Mouse (Mus musculus): ENCODE data around the gene Secisbp2l.

Gene Secisbp2l

DNA sequence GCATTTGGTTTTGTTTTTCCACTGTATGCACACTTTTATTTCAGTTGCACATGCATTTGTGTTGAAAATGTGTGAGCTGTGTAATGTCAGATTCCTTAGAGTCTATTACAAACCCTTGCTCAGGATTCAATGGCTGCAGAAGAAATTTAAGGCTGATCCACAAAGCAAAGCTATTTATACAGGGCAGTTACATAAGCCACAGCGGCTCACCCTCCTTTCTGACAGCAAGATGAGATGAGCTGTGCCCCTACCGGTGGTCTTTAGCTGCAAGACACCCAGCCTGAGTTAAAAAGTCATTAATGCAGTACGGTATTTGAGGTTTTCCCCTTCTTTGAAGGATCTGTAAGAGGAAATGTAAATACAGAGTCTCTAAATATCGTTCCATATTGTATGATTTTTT is 1.2 kb upstream of the Secisbp2l start:
- no peak for DNase-seq (ENCODE audit: low read depth)

DNA sequence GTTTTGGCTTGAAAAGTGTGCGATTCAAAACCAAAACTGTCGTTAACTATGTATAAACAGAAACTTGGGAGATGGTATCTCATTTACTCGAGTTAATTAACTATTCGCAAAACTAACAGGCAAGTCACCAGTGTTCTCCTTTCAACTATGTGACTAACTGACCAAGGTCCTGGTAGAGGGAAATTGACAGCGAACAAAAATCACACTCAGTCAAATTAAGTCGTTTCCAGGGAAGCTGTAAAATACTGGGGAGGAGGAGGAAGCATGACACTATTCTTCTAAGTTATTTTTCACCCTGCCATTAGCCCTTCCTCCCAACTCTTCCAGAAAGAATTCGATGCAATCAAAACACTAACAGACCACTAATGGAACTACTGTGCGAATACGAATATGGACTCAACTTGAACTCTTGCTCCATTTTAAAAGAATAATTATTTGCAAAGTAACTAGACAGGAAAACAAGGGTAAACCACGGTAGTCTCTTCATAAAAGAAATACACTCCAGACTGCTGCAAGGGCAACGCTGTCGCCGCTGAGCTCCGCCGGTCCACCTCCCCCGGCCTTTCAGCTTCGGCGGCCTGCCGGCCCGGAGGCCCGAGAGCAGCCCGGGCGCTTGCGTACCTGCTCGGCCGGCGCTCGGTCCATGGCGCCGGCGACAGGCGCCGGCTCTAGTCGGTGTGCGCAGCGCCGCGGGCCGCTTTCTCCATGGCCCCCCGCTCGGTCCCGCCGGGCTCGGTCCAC is 522 bp downstream of the Secisbp2l start:
- no peak for DNase-seq (ENCODE audit: low read depth)

DNA sequence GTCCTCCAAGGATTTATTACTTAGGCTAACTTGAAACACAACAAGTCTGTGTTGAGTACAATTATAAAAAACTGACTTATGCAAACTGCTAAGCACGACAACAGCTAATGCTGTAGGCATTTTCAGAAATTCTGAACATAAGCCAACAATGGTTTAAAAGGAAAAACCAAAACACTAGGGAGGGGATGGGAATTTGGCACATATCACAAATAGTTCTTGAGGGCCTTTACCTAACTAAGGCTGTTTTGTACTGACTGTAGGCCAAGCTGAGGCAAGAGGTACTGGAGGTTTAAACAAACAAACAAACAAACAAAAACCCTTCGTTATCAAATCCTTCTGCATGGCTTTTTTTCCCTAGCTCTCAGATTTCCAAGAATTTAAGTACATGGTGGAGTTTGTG is 1.7 kb downstream of the Secisbp2l start:
- DNase-seq (ENCODE audit: low read depth) = no peak

GRCm38 (mm10) chr2:125778380-125778779 is 4.3 kb downstream of the Secisbp2l start:
- no peak for DNase-seq (ENCODE audit: low read depth)

DNA sequence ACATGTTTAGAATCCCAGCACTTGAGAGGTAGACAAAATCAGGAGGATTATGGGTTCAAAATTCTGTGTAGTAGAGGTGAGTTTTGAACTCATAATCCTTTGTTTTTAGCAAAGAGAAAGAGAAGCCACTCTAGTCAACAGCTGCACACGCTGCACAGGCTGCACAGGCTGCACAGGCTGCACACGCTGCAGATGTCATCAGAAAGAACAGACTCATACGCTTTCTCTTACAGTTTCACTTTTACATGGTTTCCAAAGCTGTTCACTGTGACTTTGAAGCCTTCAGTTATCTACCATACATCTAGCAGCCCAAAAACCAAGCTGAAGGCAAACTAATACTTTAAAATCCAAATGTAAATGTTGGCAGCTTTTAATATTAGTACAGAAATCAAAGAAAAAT is 5.7 kb downstream of the Secisbp2l start:
- no peak for DNase-seq (ENCODE audit: low read depth)

DNA sequence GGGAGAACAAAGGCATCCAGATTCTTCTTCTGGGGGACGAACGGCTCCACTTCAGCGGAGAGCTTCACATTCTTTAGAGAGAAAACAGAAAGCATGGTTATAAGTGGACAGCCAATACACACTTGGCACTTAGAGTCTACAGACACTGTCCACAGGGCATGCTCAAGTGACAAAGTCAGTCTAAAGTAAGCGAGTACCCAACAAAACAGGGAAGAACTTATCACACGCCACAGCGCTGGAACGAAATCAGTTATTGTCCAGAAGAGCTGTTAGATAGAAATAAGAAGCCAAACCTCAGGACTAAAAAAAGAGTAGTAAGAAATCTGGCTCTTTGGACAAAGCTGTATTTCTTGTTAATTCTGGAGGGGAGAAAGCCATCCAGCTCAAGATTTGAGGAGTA is 7.0 kb downstream of the Secisbp2l start:
- no peak for DNase-seq (ENCODE audit: low read depth)

- no peak for DNase-seq (ENCODE audit: low read depth)
These were observed 7.8 kb downstream of the Secisbp2l start for GRCm38 (mm10) chr2:125774846-125775245.

DNA sequence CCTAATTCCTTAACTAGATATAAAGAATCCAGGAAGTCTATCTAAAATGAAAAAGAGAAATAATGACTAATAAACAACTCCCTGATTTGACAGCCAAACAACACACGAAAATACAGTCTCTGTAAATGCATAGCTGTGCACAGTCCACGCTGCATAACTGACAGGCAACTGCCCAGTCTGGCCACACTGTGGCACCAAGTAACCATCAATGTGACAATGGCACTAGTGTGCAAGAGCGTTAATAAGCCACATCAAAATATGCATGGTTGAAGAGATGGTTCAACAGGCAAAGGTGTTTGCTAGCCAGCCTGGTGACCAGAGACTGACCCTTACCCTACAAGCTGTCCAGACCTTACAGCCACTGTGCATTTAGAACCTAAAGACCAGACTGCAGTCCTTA is 17.6 kb downstream of the Secisbp2l start:
- DNase-seq (ENCODE audit: low read depth) = no peak

DNA sequence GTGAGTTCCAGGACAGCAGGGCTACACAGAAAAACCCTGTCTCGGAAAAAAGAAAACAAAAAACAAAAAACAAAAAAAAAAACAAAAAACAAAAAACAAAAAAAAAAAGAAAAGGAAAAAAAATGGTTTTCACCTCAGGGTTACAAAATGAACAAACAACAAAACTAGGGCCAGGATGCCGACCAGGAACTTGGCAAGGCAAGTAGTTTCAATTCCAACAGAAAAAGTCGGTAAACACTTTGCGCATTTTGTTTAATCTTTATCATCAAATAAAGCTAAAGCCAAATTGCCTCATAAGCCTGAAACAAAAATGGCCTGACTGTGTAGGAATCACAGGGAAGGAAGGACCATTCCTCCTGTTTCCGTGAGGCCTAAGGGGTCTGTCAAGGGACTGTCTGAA is 18.1 kb downstream of the Secisbp2l start:
- DNase-seq (ENCODE audit: low read depth) = no peak

DNA sequence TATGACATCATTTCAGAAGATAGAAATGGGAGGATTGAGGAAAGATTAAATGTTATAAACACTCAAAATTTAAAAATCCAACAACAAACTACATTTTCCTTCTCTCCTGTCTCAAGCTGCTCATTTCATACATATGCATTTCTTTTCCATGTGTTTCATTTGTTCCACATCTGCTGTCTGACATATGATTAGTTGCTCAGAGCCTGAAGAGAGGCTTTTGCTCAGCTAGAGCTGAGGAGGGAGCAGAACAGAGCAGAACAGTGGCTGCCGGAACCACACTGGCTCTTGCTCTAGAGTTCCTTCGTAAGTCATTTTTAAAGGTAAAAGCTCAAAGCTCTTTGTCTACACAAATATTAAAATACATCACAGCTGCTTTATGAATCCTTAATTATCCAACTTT is 33.3 kb downstream of the Secisbp2l start:
- DNase-seq (ENCODE audit: low read depth) = no peak

DNA sequence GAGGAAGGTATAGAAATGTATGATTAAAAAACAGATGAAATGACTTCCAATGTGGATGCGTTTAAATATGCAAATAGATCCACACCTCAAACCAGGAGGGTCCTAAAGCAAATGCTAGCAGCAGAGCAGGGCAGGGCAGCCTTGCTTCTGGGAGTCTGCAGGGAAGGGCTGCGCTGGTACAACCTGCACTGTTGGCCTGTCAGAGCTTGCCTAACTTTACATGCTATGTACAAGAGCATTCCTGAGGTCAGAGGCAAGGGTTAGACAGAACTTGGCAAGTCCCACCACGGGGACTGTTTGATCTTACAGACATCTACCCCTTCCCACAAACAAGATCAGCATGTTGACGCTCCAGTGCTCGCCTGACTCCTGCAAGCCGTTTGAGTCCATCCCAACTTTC is 43.3 kb downstream of the Secisbp2l start:
- DNase-seq (ENCODE audit: low read depth) = no peak

GRCm38 (mm10) chr2:125738718-125739117 is 44.0 kb downstream of the Secisbp2l start:
- DNase-seq (ENCODE audit: low read depth) = no peak

GRCm38 (mm10) chr2:125736025-125736343 is 46.7 kb downstream of the Secisbp2l start:
- no peak for DNase-seq (ENCODE audit: low read depth)

DNA sequence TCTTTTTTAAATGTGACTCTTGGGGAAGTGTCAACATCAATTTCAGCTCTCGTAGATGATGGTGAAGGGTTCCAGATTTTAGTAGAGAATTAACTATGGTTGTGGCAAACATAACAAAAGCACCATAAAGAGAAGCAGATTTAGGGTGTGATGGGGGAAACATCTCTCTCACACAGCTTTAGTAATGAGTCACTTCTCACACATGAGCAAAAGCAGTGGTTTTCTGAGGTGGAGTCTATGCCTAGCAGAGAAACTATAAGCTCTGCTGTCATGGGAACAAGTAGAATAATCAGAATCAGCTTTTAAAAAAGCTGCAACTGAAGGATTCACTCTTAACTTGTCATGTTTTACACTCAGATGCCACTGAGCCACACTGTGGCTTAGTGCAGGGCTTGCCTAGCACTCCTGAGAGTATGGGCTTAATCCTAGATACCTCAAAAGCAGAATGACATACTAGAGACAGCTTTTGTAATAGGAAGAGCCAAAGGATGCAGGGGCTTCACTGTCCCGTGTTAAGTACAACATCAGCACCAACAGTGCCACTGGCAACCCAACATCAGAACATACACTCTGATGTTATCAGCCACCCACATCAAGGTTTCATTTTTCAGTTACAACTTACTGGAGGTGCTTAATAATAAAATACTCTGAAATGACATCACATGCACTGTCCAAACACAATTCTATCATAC is 47.2 kb downstream of the Secisbp2l start:
- no peak for DNase-seq (ENCODE audit: low read depth)

- no peak for DNase-seq (ENCODE audit: low read depth)
These were observed 47.9 kb downstream of the Secisbp2l start for GRCm38 (mm10) chr2:125734741-125735140.

DNA sequence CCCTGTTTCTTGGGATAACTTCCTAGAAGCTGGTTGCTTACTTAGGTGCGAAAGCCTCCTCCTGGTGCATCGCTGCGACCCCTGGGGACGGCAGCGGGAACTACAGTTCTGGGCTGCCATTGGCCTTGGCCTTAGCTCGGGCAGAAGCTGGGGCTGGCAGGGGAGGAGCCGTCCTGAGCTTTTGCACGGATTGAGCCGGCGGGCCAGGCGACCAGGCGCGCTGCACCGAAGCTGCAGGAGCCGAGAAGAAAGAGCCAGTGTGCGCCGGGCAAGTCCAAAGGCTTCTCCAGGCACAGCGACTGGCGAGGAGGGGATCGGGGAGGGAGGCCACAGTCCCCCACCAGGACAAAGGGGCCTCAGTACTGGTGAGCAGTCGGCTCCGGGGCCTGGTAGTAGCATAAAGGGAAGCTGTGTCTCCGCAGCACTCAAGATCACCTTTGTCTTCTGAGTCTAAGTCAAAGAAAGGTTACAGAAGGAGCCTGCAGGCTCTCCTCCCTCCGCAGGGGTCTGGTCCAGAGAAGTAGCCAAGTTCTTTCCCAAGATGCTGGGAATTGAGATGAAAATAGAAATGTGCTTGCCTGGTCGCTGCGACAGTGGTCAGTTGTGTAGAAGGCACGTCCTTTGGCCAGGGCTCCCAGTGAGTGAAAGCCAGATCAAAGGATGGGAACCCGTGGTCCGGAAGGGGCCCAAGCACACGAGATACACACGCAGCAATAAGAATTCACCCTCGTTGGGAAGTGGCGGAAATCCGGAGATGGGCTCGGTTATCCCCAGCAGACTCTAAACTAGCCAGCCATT is 50.7 kb downstream of the Secisbp2l start:
- peak; percentile 90 for DNase-seq (ENCODE audit: low read depth)

DNA sequence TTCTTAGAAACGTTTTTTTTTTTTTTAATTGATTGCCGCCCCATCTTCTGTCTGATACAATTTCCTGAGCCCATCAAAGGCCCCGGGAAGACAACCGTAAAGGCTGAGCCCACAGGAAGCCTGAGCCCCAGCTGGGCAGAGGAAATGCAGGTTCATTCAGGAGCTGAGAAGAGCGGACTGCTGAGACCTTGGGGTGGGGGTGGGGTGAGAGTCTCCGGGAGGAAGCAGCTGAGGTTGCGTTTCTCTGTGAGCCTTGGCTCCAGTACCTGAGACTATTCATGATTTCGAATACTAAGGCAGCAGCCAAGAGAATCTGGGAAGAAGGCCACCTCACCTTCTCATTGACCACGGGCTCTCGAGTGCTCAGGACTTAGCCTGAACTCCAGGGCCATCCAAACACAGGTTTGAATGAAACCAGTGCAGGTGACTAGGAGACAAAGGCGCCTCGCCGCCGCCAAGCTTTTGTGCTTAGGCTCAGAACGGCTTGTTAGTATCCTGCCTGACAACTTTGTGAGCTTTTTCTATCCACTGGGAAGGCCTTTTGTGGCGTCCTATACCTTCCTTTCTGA is 58.0 kb downstream of the Secisbp2l start:
- no peak for DNase-seq (ENCODE audit: low read depth)

- no peak for DNase-seq (ENCODE audit: low read depth)
These were observed 58.6 kb downstream of the Secisbp2l start, which contains the start of gene Shc4 for GRCm38 (mm10) chr2:125724086-125724430. TSS of gene Shc4 (minus strand) at chr2:125724148.

DNA sequence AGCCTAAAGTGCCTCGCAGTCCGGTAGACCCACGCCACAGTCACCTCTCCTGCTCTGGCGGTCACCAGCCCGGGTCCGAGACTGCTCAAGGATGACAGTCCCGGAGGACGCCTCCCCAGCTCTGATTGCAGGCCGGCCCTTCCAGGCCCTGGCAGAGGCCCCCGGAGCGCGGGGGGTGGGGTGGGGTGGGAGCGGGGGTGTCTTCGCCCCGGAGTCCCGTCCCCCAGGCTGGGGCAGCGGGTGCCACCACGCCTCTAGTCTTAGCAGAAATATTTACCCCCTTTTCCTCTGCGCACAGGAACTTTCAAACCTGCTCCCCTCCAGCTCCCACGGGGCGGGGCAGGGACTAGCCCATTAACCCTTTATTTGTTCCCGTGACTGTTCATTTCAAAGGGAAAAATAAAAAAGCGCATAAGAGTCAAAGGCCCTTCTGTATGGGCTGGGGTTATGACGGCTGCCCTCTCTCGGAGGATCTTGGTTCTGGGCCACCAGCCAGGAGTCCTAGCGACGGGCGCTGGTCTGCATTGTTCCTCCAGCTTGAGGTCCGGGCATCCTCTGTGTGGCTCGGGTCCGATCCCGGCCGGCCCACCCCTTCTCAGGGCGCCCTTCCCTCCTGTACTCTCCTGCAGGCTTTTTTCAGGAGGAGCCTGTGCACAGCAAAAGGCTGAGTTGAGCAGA is 59.1 kb downstream of the Secisbp2l start:
- no peak for DNase-seq (ENCODE audit: low read depth)

- DNase-seq (ENCODE audit: low read depth) = no peak
These were observed 59.6 kb downstream of the Secisbp2l start for GRCm38 (mm10) chr2:125723086-125723407.

GRCm38 (mm10) chr2:125716599-125716998 is 66.1 kb downstream of the Secisbp2l start:
- DNase-seq (ENCODE audit: low read depth) = no peak

DNA sequence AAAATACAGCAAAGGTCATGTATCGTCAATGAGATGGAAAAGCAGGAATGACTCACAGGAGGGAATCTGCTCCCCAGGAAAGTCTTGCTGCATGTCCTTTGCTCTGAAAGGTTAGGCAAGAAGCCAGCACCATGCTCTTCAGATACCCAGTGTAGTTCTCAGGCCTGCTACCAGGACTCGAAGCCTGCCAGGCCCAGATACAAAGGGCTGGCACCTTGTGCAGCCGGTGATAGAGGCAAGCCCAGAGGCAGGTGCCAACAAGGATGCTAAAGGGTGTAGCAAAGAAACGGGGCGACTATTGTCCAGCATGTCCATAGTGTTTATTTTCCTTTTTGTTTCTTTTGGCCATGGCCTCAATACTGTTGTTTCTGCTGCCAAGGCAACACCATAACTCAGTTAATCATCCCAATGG is 76.2 kb downstream of the Secisbp2l start:
- peak; percentile 36 for DNase-seq (ENCODE audit: low read depth)
